Mouse (Mus musculus): ENCODE data around the gene Brca1. TPM values are rescaled to one million over a fixed set of nuclear protein-coding genes. Genes with fewer than 3 reads are reported as not detected.

Brca1 gene
- polyA plus RNA-seq, 1 experiment from 2014 or later = 24.3 TPM

DNA sequence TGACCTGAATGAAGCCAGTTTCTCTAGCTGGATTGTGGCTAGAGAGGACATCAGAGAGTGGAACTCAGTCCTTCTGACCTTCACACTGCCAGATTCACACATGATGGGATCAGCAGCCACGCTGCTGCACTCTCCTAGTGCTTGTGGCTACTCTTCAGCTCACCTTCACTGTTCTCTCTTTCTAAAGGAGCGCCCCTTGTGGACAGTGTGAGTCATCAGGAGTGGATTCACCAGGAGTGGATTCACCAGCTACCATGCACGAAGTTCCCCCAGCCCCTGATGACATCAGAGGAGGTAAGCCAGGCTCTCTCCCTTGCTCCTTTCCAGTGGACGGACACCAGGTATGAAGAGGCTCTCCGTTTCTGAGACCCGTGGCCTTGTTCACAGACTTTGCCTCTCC lies 24.4 kb upstream of the Brca1 start:
- H3K4me1 ChIP-seq = no peaks in the 10 kb centered on the region
- no peak overlapping the region for H3K27ac ChIP-seq
- H3K9me3 ChIP-seq = no peaks in the 10 kb centered on the region
- H3K4me3 ChIP-seq (replicated peaks) = no peak overlapping the region
- no peaks in the 10 kb centered on the region for H3K27me3 ChIP-seq
- H3K36me3 ChIP-seq (replicated peaks) = peaks cover 94% of the 10 kb centered on the region
- no peak overlapping the region for H3K4me2 ChIP-seq
- no peak for ATAC-seq (ENCODE audit: low FRiP score)
- 84% methylated on average over 6 of the region's 6 CpGs for WGBS
- no peak overlapping the region for H3K9ac ChIP-seq

DNA sequence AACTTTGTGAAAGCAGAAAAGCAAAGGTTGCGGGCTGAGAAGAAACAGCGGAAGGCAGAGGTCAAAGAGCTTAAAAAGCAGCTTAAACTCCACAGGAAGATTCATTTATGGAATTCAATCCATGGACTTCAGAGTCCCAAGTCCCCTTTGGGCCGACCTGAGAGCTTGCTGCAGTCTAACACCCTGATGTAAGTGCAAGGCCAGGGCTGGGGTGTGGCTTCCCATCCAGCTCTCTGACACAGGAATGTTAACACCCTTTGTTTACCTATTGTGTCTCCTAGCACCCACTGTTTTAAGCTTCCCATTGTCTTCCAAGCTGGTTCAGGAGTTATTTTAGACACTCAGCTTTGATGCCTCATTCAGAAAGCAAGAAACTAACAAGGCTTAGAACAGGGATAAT lies 16.7 kb upstream of the Brca1 start:
- H3K4me1 ChIP-seq = no peaks in the 10 kb centered on the region
- 76% methylated on average over 3 of the region's 3 CpGs for WGBS
- no peaks in the 10 kb centered on the region for H3K9me3 ChIP-seq

GRCm38 (mm10) chr11:101562391-101562790 lies 10.6 kb upstream of the Brca1 start:
- WGBS = 40% methylated on average over 5 of the region's 5 CpGs
- Histone ChIP-seq H3K27ac (no peak overlapping the region), H3K27me3 (no peaks in the 10 kb centered on the region), H3K9me3 (no peaks in the 10 kb centered on the region), H3K4me2 (no peak overlapping the region), H3K4me3 (replicated peaks) (no peak overlapping the region), H3K9ac (no peak overlapping the region), H3K36me3 (replicated peaks) (peaks cover 77% of the 10 kb centered on the region), H3K4me1 (no peaks in the 10 kb centered on the region)
- ATAC-seq (ENCODE audit: low FRiP score) = no peak

More for the DNA sequence above, 16.7 kb upstream of the Brca1 start:
- Histone ChIP-seq H3K9ac (no peak overlapping the region), H3K36me3 (replicated peaks) (peaks cover 90% of the 10 kb centered on the region), H3K27ac (no peak overlapping the region), H3K4me2 (no peak overlapping the region), H3K4me3 (replicated peaks) (no peak overlapping the region), H3K27me3 (no peaks in the 10 kb centered on the region)
- no peak for ATAC-seq (ENCODE audit: low FRiP score)

DNA sequence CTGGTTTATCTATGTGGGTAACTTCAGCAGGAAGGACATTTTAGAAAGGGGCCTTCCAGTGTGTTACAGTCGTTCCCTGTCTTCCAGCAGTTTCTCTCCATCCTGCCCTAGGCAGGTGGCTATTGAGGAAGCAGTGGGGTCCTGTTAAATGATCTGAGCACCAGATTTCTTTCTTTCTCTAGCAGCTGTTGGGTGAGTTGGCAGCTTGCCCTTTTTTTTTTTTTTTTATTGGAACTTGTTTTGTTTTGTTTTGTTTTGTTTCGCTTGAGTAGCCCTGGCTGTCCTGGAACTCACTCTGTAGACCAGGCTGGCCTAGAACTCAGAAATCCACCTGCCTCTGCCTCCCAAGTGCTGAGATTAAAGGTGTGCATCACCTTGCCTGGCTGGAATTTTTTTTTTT lies 5.2 kb upstream of the Brca1 start:
- WGBS = 74% methylated on average over 2 of the region's 2 CpGs
- no peaks in the 10 kb centered on the region for H3K9me3 ChIP-seq
- ATAC-seq (ENCODE audit: low FRiP score) = no peak
- H3K36me3 ChIP-seq (replicated peaks) = peaks cover 53% of the 10 kb centered on the region
- H3K27ac ChIP-seq = no peak overlapping the region
- no peak overlapping the region for H3K4me2 ChIP-seq
- H3K4me1 ChIP-seq = peaks cover 14% of the 10 kb centered on the region
- no peak overlapping the region for H3K4me3 ChIP-seq (replicated peaks)
- no peaks in the 10 kb centered on the region for H3K27me3 ChIP-seq
- no peak overlapping the region for H3K9ac ChIP-seq

DNA sequence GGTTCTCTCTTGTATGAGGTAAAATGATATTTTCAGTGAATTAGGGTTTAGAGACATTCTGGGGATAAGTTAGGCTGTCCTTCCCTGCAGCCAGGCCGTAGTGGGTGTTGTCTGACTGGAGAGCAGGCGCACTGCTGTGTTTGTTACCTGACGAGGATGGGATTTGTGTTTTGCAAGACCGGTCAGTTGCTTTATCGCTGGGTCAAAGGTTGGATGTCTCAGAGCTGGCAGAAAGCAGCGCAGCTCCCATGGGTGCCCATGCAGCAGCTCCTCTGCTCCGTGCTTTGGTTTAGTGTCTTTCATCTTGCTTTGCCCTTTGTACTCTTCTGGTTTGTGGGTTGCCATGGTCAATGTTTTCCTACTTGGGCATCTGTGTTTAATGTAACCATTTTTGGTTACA lies 4.8 kb upstream of the Brca1 start:
- no peak for ATAC-seq (ENCODE audit: low FRiP score)
- 96% methylated on average over 7 of the region's 7 CpGs for WGBS
- Histone ChIP-seq H3K27me3 (no peaks in the 10 kb centered on the region), H3K4me2 (no peak overlapping the region), H3K9ac (no peak overlapping the region), H3K9me3 (no peaks in the 10 kb centered on the region), H3K4me3 (replicated peaks) (no peak overlapping the region), H3K36me3 (replicated peaks) (peaks cover 52% of the 10 kb centered on the region), H3K4me1 (peaks cover 14% of the 10 kb centered on the region), H3K27ac (no peak overlapping the region)

GRCm38 (mm10) chr11:101553354-101553930 lies 1.7 kb upstream of the Brca1 start:
- WGBS = 28% methylated on average over 8 of the region's 8 CpGs
- peaks cover 25% of the 10 kb centered on the region for H3K4me1 ChIP-seq
- H3K4me2 ChIP-seq = peak overlapping the region; percentile 63
- no peak for ATAC-seq (ENCODE audit: low FRiP score)
- H3K9ac ChIP-seq = peak overlapping the region; percentile 78
- H3K27ac ChIP-seq = peak overlapping the region; percentile 84
- peaks cover 28% of the 10 kb centered on the region for H3K36me3 ChIP-seq (replicated peaks)
- no peaks in the 10 kb centered on the region for H3K9me3 ChIP-seq
- H3K27me3 ChIP-seq = no peaks in the 10 kb centered on the region
- H3K4me3 ChIP-seq (replicated peaks) = peak overlapping the region; percentile 64

- Histone ChIP-seq H3K4me3 (replicated peaks) (peak overlapping the region; percentile 64), H3K4me1 (peaks cover 25% of the 10 kb centered on the region), H3K36me3 (replicated peaks) (peaks cover 28% of the 10 kb centered on the region), H3K4me2 (peak overlapping the region; percentile 63), H3K27me3 (no peaks in the 10 kb centered on the region), H3K9me3 (no peaks in the 10 kb centered on the region), H3K9ac (peak overlapping the region; percentile 78), H3K27ac (peak overlapping the region; percentile 95)
- under 1% methylated on average over 37 of the region's 37 CpGs for WGBS
- peak; percentile 97 for ATAC-seq (ENCODE audit: low FRiP score)
Measured at GRCm38 (mm10) chr11:101552476-101553300, 933 bp upstream of the Brca1 start.

GRCm38 (mm10) chr11:101548526-101548925 lies 3.2 kb downstream of the Brca1 start:
- peaks cover 23% of the 10 kb centered on the region for H3K36me3 ChIP-seq (replicated peaks)
- H3K4me3 ChIP-seq (replicated peaks) = no peak overlapping the region

GRCm38 (mm10) chr11:101544132-101544531 lies 7.6 kb downstream of the Brca1 start:
- ATAC-seq (ENCODE audit: low FRiP score) = no peak
- Histone ChIP-seq H3K27me3 (no peaks in the 10 kb centered on the region), H3K4me2 (no peak overlapping the region), H3K9me3 (no peaks in the 10 kb centered on the region), H3K4me1 (peaks cover 7% of the 10 kb centered on the region), H3K36me3 (replicated peaks) (peaks cover 26% of the 10 kb centered on the region), H3K9ac (no peak overlapping the region), H3K27ac (no peak overlapping the region), H3K4me3 (replicated peaks) (no peak overlapping the region)
- 80% methylated on average over 1 of the region's 1 CpGs for WGBS

More at GRCm38 (mm10) chr11:101548526-101548925, 3.2 kb downstream of the Brca1 start:
- Histone ChIP-seq H3K4me1 (peaks cover 13% of the 10 kb centered on the region), H3K9me3 (no peaks in the 10 kb centered on the region), H3K4me2 (no peak overlapping the region), H3K27ac (no peak overlapping the region), H3K9ac (no peak overlapping the region), H3K27me3 (no peaks in the 10 kb centered on the region)
- no peak for ATAC-seq (ENCODE audit: low FRiP score)

DNA sequence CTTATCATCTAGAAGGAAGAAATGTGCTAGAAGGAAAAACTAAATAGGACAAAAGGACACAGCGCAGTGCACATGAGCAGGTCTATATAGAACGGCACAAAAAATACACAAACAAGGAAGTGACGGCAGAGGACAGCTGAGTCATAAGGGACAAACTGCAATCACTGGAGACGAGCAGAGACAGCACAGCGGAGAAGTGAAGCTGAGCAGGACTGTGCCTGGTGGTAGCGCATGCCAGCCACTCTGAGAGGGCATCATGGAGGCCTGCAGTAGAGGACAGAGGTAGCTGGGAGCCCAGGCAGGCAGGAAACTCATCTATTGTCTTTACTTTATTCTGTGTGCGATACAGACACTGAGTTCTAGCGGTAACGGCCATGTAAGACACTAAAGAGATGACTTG lies 8.2 kb downstream of the Brca1 start:
- Histone ChIP-seq H3K4me1 (peaks cover 7% of the 10 kb centered on the region), H3K9ac (no peak overlapping the region), H3K36me3 (replicated peaks) (peaks cover 24% of the 10 kb centered on the region), H3K9me3 (no peaks in the 10 kb centered on the region), H3K27me3 (no peaks in the 10 kb centered on the region), H3K27ac (no peak overlapping the region), H3K4me2 (no peak overlapping the region), H3K4me3 (replicated peaks) (no peak overlapping the region)
- WGBS = 91% methylated on average over 9 of the region's 9 CpGs
- ATAC-seq (ENCODE audit: low FRiP score) = no peak

DNA sequence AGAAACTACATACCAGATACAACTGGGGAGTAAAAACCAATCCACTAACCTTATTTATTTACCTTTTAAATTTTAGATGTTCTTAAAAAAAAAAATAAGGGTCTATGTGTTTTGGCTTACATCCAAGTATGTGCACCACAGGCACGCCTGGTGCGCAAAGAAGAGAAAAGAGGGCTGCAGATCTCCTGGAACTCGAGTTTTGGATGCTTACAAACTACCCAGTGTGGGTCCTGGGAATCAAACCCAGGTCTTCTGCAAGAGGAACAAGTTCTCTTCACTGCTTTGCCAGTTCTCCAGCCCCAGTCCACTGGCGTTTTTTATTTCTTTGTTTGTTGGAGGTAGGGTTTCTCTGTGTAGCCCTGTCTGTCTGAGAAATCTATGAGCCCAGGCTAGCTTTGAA lies 25.1 kb downstream of the Brca1 start:
- Histone ChIP-seq H3K9me3 (no peaks in the 10 kb centered on the region), H3K4me2 (no peak overlapping the region), H3K36me3 (replicated peaks) (peaks cover 72% of the 10 kb centered on the region), H3K9ac (no peak overlapping the region), H3K4me3 (replicated peaks) (no peak overlapping the region), H3K4me1 (no peaks in the 10 kb centered on the region), H3K27ac (no peak overlapping the region), H3K27me3 (no peaks in the 10 kb centered on the region)
- 88% methylated on average over 4 of the region's 4 CpGs for WGBS
- ATAC-seq (ENCODE audit: low FRiP score) = no peak

- no peaks in the 10 kb centered on the region for H3K9me3 ChIP-seq
- no peak overlapping the region for H3K4me3 ChIP-seq (replicated peaks)
- no peaks in the 10 kb centered on the region for H3K4me1 ChIP-seq
- no peak for ATAC-seq (ENCODE audit: low FRiP score)
- peaks cover 66% of the 10 kb centered on the region for H3K36me3 ChIP-seq (replicated peaks)
- H3K4me2 ChIP-seq = no peak overlapping the region
- no peaks in the 10 kb centered on the region for H3K27me3 ChIP-seq
- WGBS = 92% methylated on average over 9 of the region's 9 CpGs
- H3K27ac ChIP-seq = no peak overlapping the region
- H3K9ac ChIP-seq = no peak overlapping the region
Measured at GRCm38 (mm10) chr11:101525936-101526595, 25.7 kb downstream of the Brca1 start.
